Mouse (Mus musculus) MEL (cell line): ENCODE measurements around the gene Echs1.
"Not testable (repeated sequence)": the region's sequence is repeated elsewhere in the genome, so short reads cannot be mapped to it uniquely, and the experiment has no call there.

Experiments used
- CTCF ChIP-seq, 3 experiments: IDR thresholded peaks in 2 of 3; conservative IDR thresholded peaks in 1 of 3; 2 replicates each; pipeline ENCODE4 v1.5.1; 2011 to 2012; ENCODE audit warnings: low read length in 3 of 3, low read depth in 2 of 3, mild to moderate bottlenecking in 2 of 3, improper control_type of control experiment in 1 of 3, inconsistent platforms in 1 of 3, mixed read lengths in 1 of 3, moderate library complexity in 1 of 3; ENCODE audit not compliant: control insufficient read depth in 1 of 3, insufficient read depth in 1 of 3, poor library complexity in 1 of 3, severe bottlenecking in 1 of 3
- E2F4 ChIP-seq: IDR thresholded peaks from 2 replicates; pipeline ENCODE4 v1.6.1; 2011; ENCODE audit warnings: low read depth, low read length, improper control_type of control experiment, borderline replicate concordance
- EP300 ChIP-seq, 2 experiments: IDR thresholded peaks; 2 replicates each; pipeline ENCODE4 v1.6.1; 2011; ENCODE audit warnings: improper control_type of control experiment in 2 of 2, low read length in 2 of 2, low read depth in 1 of 2, mild to moderate bottlenecking in 1 of 2
- ETS1 ChIP-seq: IDR thresholded peaks from 2 replicates; pipeline ENCODE4 v1.6.1; 2012; ENCODE audit warnings: low read depth, mild to moderate bottlenecking, inconsistent platforms, low read length, improper control_type of control experiment, moderate library complexity
- GATA1 ChIP-seq: IDR thresholded peaks from 2 replicates; pipeline ENCODE4 v1.6.1; 2011; ENCODE audit warnings: low read depth, low read length, improper control_type of control experiment
- MYC ChIP-seq: IDR thresholded peaks from 2 replicates; pipeline ENCODE4 v1.6.1; 2011; ENCODE audit warnings: low read depth, mild to moderate bottlenecking, low read length, improper control_type of control experiment, moderate library complexity
- NRF1 ChIP-seq: IDR thresholded peaks from 2 replicates; pipeline ENCODE4 v1.6.1; 2014; ENCODE audit warnings: low read depth, mild to moderate bottlenecking, inconsistent platforms, low read length, improper control_type of control experiment, moderate library complexity; ENCODE audit not compliant: poor library complexity, insufficient read depth, severe bottlenecking
- POLR2A ChIP-seq, 2 experiments: IDR thresholded peaks; 2 replicates each; pipeline ENCODE4 v1.6.1; 2011 to 2012; ENCODE audit warnings: low read length in 2 of 2, mild to moderate bottlenecking in 2 of 2, control low read depth in 1 of 2, improper control_type of control experiment in 1 of 2, low read depth in 1 of 2, moderate library complexity in 1 of 2; ENCODE audit not compliant: control insufficient read depth in 1 of 2, insufficient read depth in 1 of 2, poor library complexity in 1 of 2
- POLR2AphosphoS5 ChIP-seq: IDR thresholded peaks from 2 replicates; pipeline ENCODE4 v1.6.1; 2012; ENCODE audit warnings: low read depth, borderline replicate concordance, mild to moderate bottlenecking, inconsistent platforms, low read length, moderate library complexity, mixed read lengths
- SIN3A ChIP-seq: IDR thresholded peaks from 2 replicates; pipeline ENCODE4 v1.6.1; 2012; ENCODE audit warnings: low read length, improper control_type of control experiment, inconsistent platforms
- TAL1 ChIP-seq: IDR thresholded peaks from 2 replicates; pipeline ENCODE4 v1.6.1; 2012; ENCODE audit warnings: mild to moderate bottlenecking, inconsistent platforms, low read length, moderate library complexity, mixed read lengths
- ZKSCAN1 ChIP-seq: IDR thresholded peaks from 2 replicates; pipeline ENCODE4 v1.6.1; 2012; ENCODE audit warnings: low read depth, mild to moderate bottlenecking, inconsistent platforms, low read length, improper control_type of control experiment, moderate library complexity

DNA sequence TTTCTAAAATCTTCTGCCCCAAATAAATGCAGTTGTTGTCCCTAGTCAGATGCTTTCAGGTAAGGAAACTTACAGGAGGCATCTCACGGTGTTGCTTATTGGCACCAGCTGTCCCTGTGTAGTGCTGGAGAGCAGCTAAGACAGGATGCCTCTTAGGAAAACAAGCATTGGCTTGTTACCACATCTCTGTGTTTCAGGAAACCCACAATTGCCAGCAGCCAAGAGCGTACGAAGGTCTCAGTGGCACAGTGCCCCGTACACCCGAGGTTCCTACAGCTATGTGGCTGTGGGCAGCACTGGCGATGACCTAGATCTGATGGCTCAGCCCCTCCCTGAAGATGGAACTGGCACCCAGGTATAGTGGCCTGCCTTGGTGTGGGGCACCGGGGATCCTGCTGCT, 15.9 kb upstream of the Echs1 start:
- TF ChIP-seq CTCF (IDR thresholded peaks at IDR 0.05 in 2 of 3, conservative IDR thresholded peaks at IDR 0.05 in 1 of 3; ENCODE audit: control insufficient read depth in 1 of 3, insufficient read depth in 1 of 3, low read depth in 2 of 3, low read length in 3 of 3, poor library complexity in 1 of 3, severe bottlenecking in 1 of 3); MYC; POLR2A (IDR thresholded peaks at IDR 0.05; ENCODE audit: control insufficient read depth in 1 of 2, insufficient read depth in 1 of 2, low read depth in 1 of 2, low read length in 2 of 2, poor library complexity in 1 of 2); POLR2AphosphoS5; GATA1; E2F4; ZKSCAN1; NRF1; SIN3A; EP300 (IDR thresholded peaks at IDR 0.05; ENCODE audit: low read depth in 1 of 2, low read length in 2 of 2); TAL1; ETS1: not testable (repeated sequence)
